Mouse (Mus musculus) kidney, adult 2 months (tissue): ENCODE data around the gene Prrt1. TPM values are rescaled to one million over a fixed set of nuclear protein-coding genes. Genes with fewer than 3 reads are reported as not detected.
A peak's percentile ranks its signal among the peaks of the same experiment; 100 is the strongest.

ENCODE experiments used
- DNase-seq: peaks from one replicate; pipeline ENCODE4 v3.0.0; 2021
- H3K27ac ChIP-seq: fragments of 200-500 bp; 2 replicates; pipeline ENCODE4 v1.5.1; 2012; ENCODE audit warnings: low read depth, low read length, control low read depth, inconsistent platforms; ENCODE audit not compliant: insufficient read depth
- H3K27me3 ChIP-seq: fragments of 200-500 bp; replicated peaks from 2 replicates; pipeline ENCODE4 v1.6.1; 2012; ENCODE audit warnings: mild to moderate bottlenecking, moderate library complexity, low read length, inconsistent platforms; ENCODE audit not compliant: control insufficient read depth, insufficient read depth
- H3K36me3 ChIP-seq: fragments of 200-500 bp; 2 replicates; pipeline ENCODE4 v1.6.1; 2012; ENCODE audit warnings: mild to moderate bottlenecking, moderate library complexity, low read length, inconsistent platforms; ENCODE audit not compliant: control insufficient read depth, insufficient read depth
- H3K4me1 ChIP-seq: fragments of 200-500 bp; 2 replicates; pipeline ENCODE4 v1.6.1; 2011; ENCODE audit warnings: low read length; ENCODE audit not compliant: control insufficient read depth, insufficient read depth
- H3K4me3 ChIP-seq: fragments of 200-500 bp; 2 replicates; pipeline ENCODE4 v1.5.1; 2011; ENCODE audit warnings: mild to moderate bottlenecking, low read depth, low read length, control low read depth; ENCODE audit not compliant: insufficient read depth
- CTCF ChIP-seq: fragments of 200-500 bp; conservative IDR thresholded peaks from 2 replicates; pipeline ENCODE4 v1.5.1; 2011; ENCODE audit warnings: low read depth, mild to moderate bottlenecking, control low read depth, low read length, moderate library complexity, mixed read lengths; ENCODE audit not compliant: insufficient read depth, insufficient read length
- POLR2A ChIP-seq: fragments of 200-500 bp; IDR thresholded peaks from one replicate; pipeline ENCODE4 v1.6.1; 2011; ENCODE audit warnings: low read depth, low read length, control low read depth
- WGBS: fragments of 180-500 bp; shearing (Covaris S2); methylation state at CpG from one replicate; pipeline ENCODE4 v1.1.7; 2018; 5-methylcytosine and 5-hydroxymethylcytosine counted together
- polyA plus RNA-seq: library from polyadenylated mRNA; depleted of rRNA; stranded (reverse); fragments of >200 nt; gene quantifications from 2 replicates; pipeline ENCODE4 v1.2.3, GENCODE M21; 2012

Prrt1 gene
- polyA plus RNA-seq, 1 experiment = 2.7 TPM

DNA sequence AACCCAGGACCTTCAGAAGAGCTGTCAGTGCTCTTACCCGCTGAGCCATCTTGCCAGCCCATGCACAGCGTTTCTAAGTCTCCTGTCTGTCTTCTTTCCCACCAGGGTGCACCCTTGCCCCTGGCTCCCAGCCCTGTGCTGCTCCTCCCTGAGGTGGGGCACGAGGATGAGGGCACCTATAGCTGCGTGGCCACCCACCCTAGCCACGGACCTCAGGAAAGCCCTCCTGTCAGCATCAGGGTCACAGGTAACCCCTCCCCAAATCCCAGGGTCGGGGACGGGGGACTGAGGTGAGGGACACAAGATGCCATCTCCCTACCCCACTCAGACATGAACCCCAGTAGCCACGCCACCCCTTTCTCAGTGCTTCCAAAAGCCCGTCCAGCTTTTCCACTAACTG, 29.4 kb upstream of the Prrt1 start:
- Histone ChIP-seq H3K27ac (no peak overlapping the region), H3K36me3 (peaks cover 4% of the 10 kb centered on the region; the same call in 1 of the 2 replicates), H3K27me3 (no peaks in the 10 kb centered on the region), H3K4me3 (no peak overlapping the region), H3K4me1 (peaks cover 14% of the 10 kb centered on the region; the same call in 1 of the 2 replicates)
- no peak for DNase-seq
- WGBS = 75% methylated on average over 9 of the region's 9 CpGs
- no peak for TF ChIP-seq CTCF
- no peak for TF ChIP-seq POLR2A

DNA sequence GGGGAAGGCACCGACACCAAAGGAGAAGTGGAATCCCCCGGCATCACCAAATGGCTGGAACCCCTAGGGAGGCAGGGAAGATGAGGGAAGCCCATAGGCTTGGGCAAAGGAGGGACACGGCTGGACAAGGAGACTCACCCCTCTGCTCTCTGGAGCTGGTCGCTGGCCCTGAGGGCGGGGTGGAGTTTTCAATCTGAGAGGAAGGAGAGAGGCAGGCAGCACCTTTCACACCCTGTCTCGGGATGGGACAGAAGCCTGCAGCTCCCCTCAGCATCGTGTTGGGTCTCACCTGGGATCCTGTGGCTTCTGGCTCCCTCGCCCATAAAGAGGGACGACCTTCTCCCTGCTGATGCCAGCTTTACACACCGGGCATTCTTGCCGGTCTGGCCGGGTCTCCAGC, 27.5 kb upstream of the Prrt1 start:
- TF ChIP-seq POLR2A (no peak), CTCF (no peak)
- H3K27me3 ChIP-seq = no peaks in the 10 kb centered on the region
- H3K4me3 ChIP-seq = no peak overlapping the region
- 79% methylated on average over 12 of the region's 12 CpGs for WGBS
- H3K4me1 ChIP-seq = peaks cover 20% of the 10 kb centered on the region; the same call in 1 of the 2 replicates
- no peak overlapping the region for H3K27ac ChIP-seq
- DNase-seq = no peak
- no peaks in the 10 kb centered on the region for H3K36me3 ChIP-seq

DNA sequence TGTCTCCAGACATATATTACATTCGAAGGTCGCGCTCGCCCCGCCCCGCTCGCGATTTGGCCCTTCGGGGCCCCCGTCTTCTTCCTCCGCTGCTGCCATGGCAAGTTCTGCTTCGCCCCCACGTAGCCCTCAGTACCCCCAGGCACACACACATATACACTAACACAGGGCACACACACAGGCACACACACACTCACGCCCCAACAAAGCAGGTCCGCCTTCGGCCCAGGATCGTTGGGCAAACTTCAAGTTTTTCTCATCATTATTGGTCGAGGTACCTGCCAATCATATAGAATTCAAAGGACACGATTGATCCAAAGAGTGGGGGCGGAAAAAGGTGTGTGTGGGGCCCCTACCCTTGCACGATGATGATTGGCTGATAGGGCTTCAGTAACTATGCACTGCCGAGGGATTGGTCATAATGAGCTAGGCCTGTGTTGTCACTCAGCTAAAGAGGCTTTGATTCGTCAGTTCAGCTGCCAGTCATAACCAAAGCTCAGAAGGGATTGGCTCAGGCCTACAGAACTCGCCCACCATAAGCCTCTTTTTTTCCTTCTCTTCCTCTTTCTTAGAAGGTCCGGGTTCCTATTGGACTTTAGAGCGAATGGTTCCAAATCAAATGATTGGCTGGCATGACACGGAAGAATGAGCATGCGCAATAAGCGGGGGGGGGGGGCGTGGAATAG, 25.8 kb upstream of the Prrt1 start, which contains the start of gene Rnf5:
TSS of gene Rnf5 (minus strand) at position 316 of the 686 bp plus-strand sequence.
- no peaks in the 10 kb centered on the region for H3K27me3 ChIP-seq
- peaks cover 26% of the 10 kb centered on the region for H3K4me1 ChIP-seq
- H3K27ac ChIP-seq = peak within 1 kb of the TSS; percentile 97
- no peaks in the 10 kb centered on the region for H3K36me3 ChIP-seq
- under 1% methylated on average over 30 of the region's 30 CpGs for WGBS
- TF ChIP-seq CTCF (no peak), POLR2A (peak; percentile 28)
- peak within 1 kb of the TSS; percentile 93 for H3K4me3 ChIP-seq
- DNase-seq = peak; percentile 100

DNA sequence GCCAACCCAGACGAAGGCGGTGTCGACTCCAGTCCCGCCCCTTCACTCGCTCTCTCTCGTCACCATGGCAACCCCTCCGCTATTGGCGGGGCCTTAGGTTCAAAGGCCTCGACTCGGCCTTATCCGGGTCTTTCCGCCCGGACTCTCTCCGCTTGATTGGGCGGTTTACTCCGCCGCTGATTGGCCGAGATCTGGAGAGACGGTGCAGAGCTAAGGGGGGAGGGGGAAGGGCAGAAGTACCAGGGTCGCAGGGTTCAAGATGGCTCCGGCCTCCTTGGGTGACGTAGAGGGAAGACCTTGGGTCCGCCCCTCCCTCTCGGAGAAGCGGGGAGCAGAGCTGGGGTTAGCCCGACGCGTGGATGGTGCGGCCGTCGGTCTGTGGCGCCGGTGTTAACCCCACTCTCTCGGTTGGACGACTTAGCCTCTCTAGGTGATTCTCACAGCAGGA, 25.2 kb upstream of the Prrt1 start, which contains the start of gene Agpat1:
TSS of gene Agpat1 (plus strand) at position 202 of the 448 bp plus-strand sequence.
- Histone ChIP-seq H3K27ac (peak within 1 kb of the TSS; percentile 97), H3K4me1 (peaks cover 31% of the 10 kb centered on the region), H3K4me3 (peak within 1 kb of the TSS; percentile 93), H3K36me3 (no peaks in the 10 kb centered on the region), H3K27me3 (no peaks in the 10 kb centered on the region)
- TF ChIP-seq POLR2A (peak; percentile 91), CTCF (no peak)
- DNase-seq = peak; percentile 100
- WGBS = under 1% methylated on average over 34 of the region's 35 CpGs

DNA sequence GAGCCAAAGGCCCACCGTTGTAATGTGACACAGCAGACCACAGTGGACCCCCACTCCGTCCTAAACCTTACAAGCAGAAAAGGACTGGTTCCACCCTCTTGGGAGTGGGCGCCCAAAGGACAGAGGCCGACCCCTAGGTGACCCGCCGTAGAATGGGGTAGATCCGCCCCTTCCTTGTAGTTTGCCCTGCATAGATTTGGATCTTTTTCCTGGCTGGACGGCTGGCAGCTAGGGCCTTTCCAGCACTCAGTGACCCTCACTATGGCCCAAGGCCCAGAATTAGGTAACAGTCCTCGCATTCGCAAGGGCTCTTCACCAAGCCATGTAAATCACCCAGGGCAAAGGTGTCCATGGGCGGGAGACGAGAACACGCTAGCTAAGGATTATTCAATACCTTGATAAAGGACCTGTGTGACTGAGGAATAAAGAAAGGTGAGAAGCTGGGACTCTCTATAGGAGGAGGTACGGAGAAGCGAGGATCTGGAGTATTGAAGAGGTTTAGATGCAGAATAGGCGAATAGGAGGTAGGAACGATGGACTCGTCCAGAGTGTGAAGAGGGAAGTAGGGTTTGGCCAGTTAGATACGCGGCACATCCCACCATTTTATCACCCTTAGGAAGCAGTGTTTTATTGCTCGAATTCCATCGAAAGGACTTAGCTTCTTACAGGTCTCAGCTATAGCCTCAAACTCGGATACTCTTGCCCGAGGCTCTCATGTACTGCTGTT, 24.7 kb upstream of the Prrt1 start:
- 7% methylated on average over 24 of the region's 24 CpGs for WGBS
- Histone ChIP-seq H3K4me1 (peaks cover 32% of the 10 kb centered on the region), H3K36me3 (no peaks in the 10 kb centered on the region), H3K27me3 (no peaks in the 10 kb centered on the region), H3K4me3 (peak overlapping the region; percentile 67), H3K27ac (peak overlapping the region; percentile 97)
- DNase-seq = peak; percentile 88
- no peak for TF ChIP-seq CTCF
- TF ChIP-seq POLR2A = no peak

DNA sequence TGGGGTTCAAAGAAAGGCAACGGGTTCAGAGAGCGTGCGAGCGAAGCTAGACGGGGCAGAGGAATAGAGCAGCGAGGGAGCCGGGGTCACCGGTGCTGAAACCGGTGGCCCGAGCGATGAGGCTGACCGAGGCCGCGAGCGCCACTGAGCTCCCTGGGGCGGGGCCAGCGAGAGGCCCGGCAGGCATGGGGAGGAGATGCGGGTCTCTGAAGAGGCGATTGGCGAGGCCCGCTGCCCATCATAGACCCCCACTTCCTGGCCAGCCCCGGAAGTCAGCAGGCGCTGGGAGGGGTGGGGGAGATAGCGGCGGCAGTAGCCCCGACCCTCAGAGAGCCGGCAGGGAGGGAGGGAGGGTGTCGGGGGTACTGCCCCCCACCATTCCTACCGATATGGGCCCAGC, 23.7 kb upstream of the Prrt1 start:
- TF ChIP-seq CTCF (no peak), POLR2A (peak; percentile 75)
- H3K4me1 ChIP-seq = peaks cover 32% of the 10 kb centered on the region
- 2% methylated on average over 20 of the region's 30 CpGs for WGBS
- peak; percentile 99 for DNase-seq
- H3K4me3 ChIP-seq = peak overlapping the region; percentile 67
- H3K27ac ChIP-seq = peak overlapping the region; percentile 97
- no peaks in the 10 kb centered on the region for H3K27me3 ChIP-seq
- no peaks in the 10 kb centered on the region for H3K36me3 ChIP-seq
